Comparison of ENCODE assay signal across 14 mouse cellular contexts in the genomic region with DNA sequence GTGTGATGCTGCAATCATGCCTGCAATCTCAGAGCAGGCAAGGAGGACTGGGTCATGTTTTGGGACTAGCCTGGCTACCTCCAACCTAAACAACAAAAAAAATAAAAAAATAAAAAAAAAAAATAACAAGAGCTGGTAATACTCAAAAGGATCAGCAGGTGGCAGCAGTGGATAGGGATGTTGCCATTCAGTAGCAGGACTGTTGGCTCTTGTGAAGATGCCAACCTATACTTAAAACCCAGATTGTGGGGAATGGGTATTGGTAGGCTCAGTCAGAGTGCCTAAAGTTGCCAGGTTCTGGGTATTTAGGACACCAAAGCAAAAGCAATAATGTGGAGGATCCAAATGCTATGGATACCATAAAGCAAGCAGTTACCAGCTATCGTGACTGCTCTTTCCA. TPM values are rescaled to one million over a fixed set of nuclear protein-coding genes. Genes with fewer than 3 reads are reported as not detected.
A peak's percentile ranks its signal among the peaks of the same experiment; 100 is the strongest.
DNase-seq lines count a peak whose midpoint lies in the region; ATAC-seq and TF ChIP-seq lines count a peak whose summit lies in the region.
"Not testable (repeated sequence)": the region's sequence is repeated elsewhere in the genome, so short reads cannot be mapped to it uniquely, and the experiment has no call there.
"Had no signal": no experiment of that assay in that cellular context is flagged by ENCODE, and none has a peak within 500 bp of the region (broad histone marks: within the 10 kb centered on the region; RNA-seq: fewer than 3 reads in every experiment).

No protein-coding gene starts in this region.

- not testable (repeated sequence) for H3K9me3 ChIP-seq in embryonic facial prominence, embryonic 11.5 days (replicated peaks; ENCODE audit: control insufficient read depth, low read length); midbrain, embryonic 12.5 days

- WGBS in embryonic facial prominence, embryonic 11.5 days = 94% methylated on average over 1 of the region's 1 CpGs
- 88% methylated on average over 1 of the region's 1 CpGs for WGBS in midbrain, embryonic 12.5 days

- intact Hi-C loops in gastrocnemius, adult 2 months (cut with DNase I) = loop anchor here (5.0 to 10.0 kb wide), 2 partner anchors 56 to 93 kb away; no protein-coding TSS in a partner anchor
- intact Hi-C loops in left cerebral cortex, adult 2 months (cut with DNase I) = loop anchor here (5.0 kb wide), 2 partner anchors 96 to 251 kb away; a partner anchor contains a TSS

- not testable (repeated sequence) for H3K9ac ChIP-seq in embryonic facial prominence, embryonic 11.5 days (replicated peaks; ENCODE audit: low read length); midbrain, embryonic 12.5 days (replicated peaks)

- H3K27ac ChIP-seq in embryonic facial prominence, embryonic 11.5 days (replicated peaks; ENCODE audit: low read depth, low read length); gastrocnemius, adult 2 months; left cerebral cortex, adult 2 months; midbrain, embryonic 12.5 days (replicated peaks): not testable (repeated sequence)

- not testable (repeated sequence) for H3K4me1 ChIP-seq in embryonic facial prominence, embryonic 11.5 days (ENCODE audit: control insufficient read depth, insufficient read depth, low read length); midbrain, embryonic 12.5 days

- DNase-seq in brain, adult 2 months (ENCODE audit: low read depth, low spot score) = peak; percentile 1
- DNase-seq in embryonic facial prominence, embryonic 11.5 days (ENCODE audit: low spot score) = peak; percentile 1
- not testable (repeated sequence) for DNase-seq in gastrocnemius, adult 2 months; left cerebral cortex, adult 2 months (ENCODE audit: extremely low spot score in 1 of 2, low spot score in 2 of 2)
- DNase-seq in retina, embryonic 14.5 days (ENCODE audit: low spot score) = peak; percentile 34

- H3K27me3 ChIP-seq in embryonic facial prominence, embryonic 11.5 days (ENCODE audit: control insufficient read depth, insufficient read depth, low read length); midbrain, embryonic 12.5 days: not testable (repeated sequence)

- not testable (repeated sequence) for H3K4me3 ChIP-seq in embryonic facial prominence, embryonic 11.5 days (ENCODE audit: low read depth, low read length); gastrocnemius, adult 2 months; left cerebral cortex, adult 2 months; midbrain, embryonic 12.5 days

- not testable (repeated sequence) for H3K4me2 ChIP-seq in embryonic facial prominence, embryonic 11.5 days (ENCODE audit: low read depth, low read length); midbrain, embryonic 12.5 days (replicated peaks)

- TF ChIP-seq CTCF in gastrocnemius, adult 2 months (IDR thresholded peaks at IDR 0.05) = peak; percentile 53
- peak; percentile 57 for TF ChIP-seq CTCF in left cerebral cortex, adult 2 months (IDR thresholded peaks at IDR 0.05)

- not testable (repeated sequence) for H3K36me3 ChIP-seq in embryonic facial prominence, embryonic 11.5 days (replicated peaks; ENCODE audit: control insufficient read depth, insufficient read depth, low read depth, low read length); midbrain, embryonic 12.5 days

- ATAC-seq in embryonic facial prominence, embryonic 11.5 days (replicated peaks; ENCODE audit: insufficient number of reproducible peaks, low FRiP score, low TSS enrichment, low read depth) = not testable (repeated sequence)
- ATAC-seq in inflammation-experienced regulatory T-cells, adult 6 months = peak; percentile 48
- 0 out of 2 replicates have a peak, but pooled peaks have one; percentile 34 for ATAC-seq in midbrain, embryonic 12.5 days (ENCODE audit: low FRiP score, low read depth)

RNA-seq across cellular contexts. Expression of a gene that starts 2.0 kb away (rescaled TPM):
- polyA plus RNA-seq in embryonic facial prominence, embryonic 11.5 days (2014; fragmentation: Nextera tagmentation; extraction: Ambion mirVana) = not detected in 2 replicates
- total RNA-seq in gastrocnemius, adult 2 months (2021) = not detected
- not detected for polyA plus RNA-seq in inflammation-experienced regulatory T-cells, adult 6 months (2017; shearing (Covaris generic))
- not detected for total RNA-seq in left cerebral cortex, adult 2 months (2021)
- polyA plus RNA-seq in midbrain, embryonic 12.5 days (2016; fragmentation: Nextera tagmentation; extraction: Ambion mirVana) = not detected in 2 replicates
- total RNA-seq: adrenal gland, postnatal 14 days; ES-E14; layer of hippocampus, postnatal 36 days had no signal
- polyA plus RNA-seq: limb, embryonic 10.5 days; liver, embryonic 15.5 days had no signal

RNA-seq across cellular contexts. Expression of a gene that starts 28.5 kb away (rescaled TPM):
- polyA plus RNA-seq in embryonic facial prominence, embryonic 11.5 days (2014; fragmentation: Nextera tagmentation; extraction: Ambion mirVana) = not detected in 2 replicates
- not detected for total RNA-seq in gastrocnemius, adult 2 months (2021)
- not detected for polyA plus RNA-seq in inflammation-experienced regulatory T-cells, adult 6 months (2017; shearing (Covaris generic))
- not detected for total RNA-seq in left cerebral cortex, adult 2 months (2021)
- not detected in 2 replicates for polyA plus RNA-seq in midbrain, embryonic 12.5 days (2016; fragmentation: Nextera tagmentation; extraction: Ambion mirVana)
- total RNA-seq: adrenal gland, postnatal 14 days; ES-E14; layer of hippocampus, postnatal 36 days had no signal
- polyA plus RNA-seq: heart, embryonic 16.5 days; limb, embryonic 10.5 days; liver, embryonic 15.5 days; thymus, postnatal 0 days had no signal

RNA-seq across cellular contexts. Expression of a gene that starts 54.4 kb away (rescaled TPM):
- not detected in 2 replicates for polyA plus RNA-seq in embryonic facial prominence, embryonic 11.5 days (2014; fragmentation: Nextera tagmentation; extraction: Ambion mirVana)
- not detected for total RNA-seq in gastrocnemius, adult 2 months (2021)
- polyA plus RNA-seq in inflammation-experienced regulatory T-cells, adult 6 months (2017; shearing (Covaris generic)) = not detected
- not detected for total RNA-seq in left cerebral cortex, adult 2 months (2021)
- polyA plus RNA-seq in midbrain, embryonic 12.5 days (2016; fragmentation: Nextera tagmentation; extraction: Ambion mirVana) = not detected in 2 replicates
- total RNA-seq: adrenal gland, postnatal 14 days; ES-E14; layer of hippocampus, postnatal 36 days had no signal
- polyA plus RNA-seq: heart, embryonic 16.5 days; limb, embryonic 10.5 days; liver, embryonic 15.5 days; thymus, postnatal 0 days had no signal
